Mouse (Mus musculus) gonadal fat pad, adult 2 months (tissue): ENCODE measurements around the gene 4430402I18Rik. TPM values are rescaled to one million over a fixed set of nuclear protein-coding genes. Genes with fewer than 3 reads are reported as not detected.

Experiments used
- DNase-seq: peaks from one replicate; pipeline ENCODE4 v3.0.0-alpha.2; 2012; ENCODE audit warnings: low read depth
- polyA plus RNA-seq: library from polyadenylated mRNA; depleted of rRNA; stranded (reverse); fragments of >200 nt; gene quantifications from 2 replicates; pipeline ENCODE4 v1.2.3, GENCODE M21; 2012

The 4430402I18Rik gene
- polyA plus RNA-seq, 1 experiment: 12.4 TPM

GRCm38 (mm10) chr19:28900771-28901170 is 66.8 kb downstream of the 4430402I18Rik start:
- DNase-seq: no peak

- DNase-seq: no peak
Measured at GRCm38 (mm10) chr19:28897497-28897896, 70.1 kb downstream of the 4430402I18Rik start.

GRCm38 (mm10) chr19:28896639-28897038 is 71.0 kb downstream of the 4430402I18Rik start:
- DNase-seq: no peak

- no peak for DNase-seq
Measured at GRCm38 (mm10) chr19:28891864-28892263, 75.7 kb downstream of the 4430402I18Rik start.

- no peak for DNase-seq
Measured at GRCm38 (mm10) chr19:28891238-28891637, 76.4 kb downstream of the 4430402I18Rik start.

GRCm38 (mm10) chr19:28889251-28889650 is 78.3 kb downstream of the 4430402I18Rik start:
- DNase-seq: no peak

GRCm38 (mm10) chr19:28888496-28888895 is 79.1 kb downstream of the 4430402I18Rik start:
- no peak for DNase-seq

GRCm38 (mm10) chr19:28883126-28883525 is 84.5 kb downstream of the 4430402I18Rik start:
- no peak for DNase-seq

- DNase-seq: peak; percentile 38
Measured at GRCm38 (mm10) chr19:28879476-28879875, 88.1 kb downstream of the 4430402I18Rik start.

- no peak for DNase-seq
Measured at GRCm38 (mm10) chr19:28870351-28870750, 97.2 kb downstream of the 4430402I18Rik start.

- DNase-seq: no peak
Measured at GRCm38 (mm10) chr19:28869251-28869855, 98.2 kb downstream of the 4430402I18Rik start.

- no peak for DNase-seq
Measured at GRCm38 (mm10) chr19:28865501-28865900, 102.1 kb downstream of the 4430402I18Rik start.

GRCm38 (mm10) chr19:28864981-28865380 is 102.6 kb downstream of the 4430402I18Rik start:
- DNase-seq: no peak

GRCm38 (mm10) chr19:28863626-28864025 is 104.0 kb downstream of the 4430402I18Rik start:
- DNase-seq: no peak

GRCm38 (mm10) chr19:28860246-28860645 is 107.4 kb downstream of the 4430402I18Rik start:
- no peak for DNase-seq

GRCm38 (mm10) chr19:28854831-28855230 is 112.8 kb downstream of the 4430402I18Rik start:
- DNase-seq: no peak

GRCm38 (mm10) chr19:28852001-28852400 is 115.6 kb downstream of the 4430402I18Rik start:
- DNase-seq: no peak

GRCm38 (mm10) chr19:28850510-28850909 is 117.1 kb downstream of the 4430402I18Rik start:
- no peak for DNase-seq

- no peak for DNase-seq
Measured at GRCm38 (mm10) chr19:28844946-28845710, 122.5 kb downstream of the 4430402I18Rik start.
